Mouse (Mus musculus) embryonic facial prominence, embryonic 10.5 days (tissue): ENCODE data around the gene Tcta. TPM values are rescaled to one million over a fixed set of nuclear protein-coding genes. Genes with fewer than 3 reads are reported as not detected.
A peak's percentile ranks its signal among the peaks of the same experiment; 100 is the strongest.

ENCODE experiments used
- DNase-seq: peaks from one replicate; pipeline ENCODE4 v3.0.0-alpha.2; 2017; ENCODE audit warnings: low spot score
- H3K27ac ChIP-seq: fragments of 300-500 bp; sonication (generic); replicated peaks from 2 replicates; pipeline ENCODE4 v1.5.1; 2016; ENCODE audit warnings: mild to moderate bottlenecking
- H3K27me3 ChIP-seq: fragments of 300-500 bp; sonication (generic); replicated peaks from 2 replicates; pipeline ENCODE4 v1.6.1; 2016; ENCODE audit warnings: low read depth, mild to moderate bottlenecking; ENCODE audit not compliant: poor library complexity, severe bottlenecking
- H3K36me3 ChIP-seq: fragments of 300-500 bp; sonication (generic); replicated peaks from 2 replicates; pipeline ENCODE4 v1.6.1; 2016; ENCODE audit warnings: mild to moderate bottlenecking, moderate library complexity
- H3K4me1 ChIP-seq: fragments of 300-500 bp; sonication (generic); 2 replicates; pipeline ENCODE4 v1.6.1; 2016
- H3K4me3 ChIP-seq: fragments of 300-500 bp; sonication (generic); 2 replicates; pipeline ENCODE4 v1.5.1; 2016; ENCODE audit warnings: mild to moderate bottlenecking, moderate library complexity
- H3K9me3 ChIP-seq: fragments of 300-500 bp; sonication (generic); 2 replicates; pipeline ENCODE4 v1.6.1; 2016; ENCODE audit warnings: mild to moderate bottlenecking
- WGBS: fragments of 180-500 bp; shearing (Covaris S2); methylation state at CpG from one replicate; pipeline ENCODE4 v1.1.7; 2016; 5-methylcytosine and 5-hydroxymethylcytosine counted together
- polyA plus RNA-seq: library from polyadenylated mRNA; unstranded; fragments of >200 nt; fragmentation: Nextera tagmentation; extraction: Ambion mirVana; gene quantifications from 2 replicates; pipeline ENCODE4 v1.2.1, GENCODE M21; 2016

Gene Tcta
- polyA plus RNA-seq, 1 experiment from 2014 or later: 14.7 TPM

- no peaks in the 10 kb centered on the region for H3K27me3 ChIP-seq
- peak; percentile 100 for DNase-seq
- WGBS: under 1% methylated on average over 71 of the region's 71 CpGs
- H3K36me3 ChIP-seq: 0 out of 2 replicates have a peak, but pooled peaks cover 4% of the 10 kb centered on the region
- H3K9me3 ChIP-seq: no peaks in the 10 kb centered on the region
- peaks cover 47% of the 10 kb centered on the region for H3K4me1 ChIP-seq
- H3K4me3 ChIP-seq: peak within 1 kb of the TSS; percentile 96
- H3K27ac ChIP-seq: peak within 1 kb of the TSS; percentile 95
These were observed 42.2 kb downstream of the Tcta start, which contains the start of gene Dag1 for GRCm38 (mm10) chr9:108263690-108264190. Dag1 (minus strand) TSS chr9:108263958.

GRCm38 (mm10) chr9:108263131-108263681, 42.8 kb downstream of the Tcta start:
- DNase-seq: no peak
- WGBS: under 1% methylated on average over 62 of the region's 62 CpGs

GRCm38 (mm10) chr9:108262494-108263049, 43.4 kb downstream of the Tcta start:
- Histone ChIP-seq H3K27ac (peak overlapping the region; percentile 95), H3K4me3 (peak overlapping the region; percentile 96), H3K36me3 (peaks cover 9% of the 10 kb centered on the region), H3K9me3 (no peaks in the 10 kb centered on the region), H3K4me1 (peaks cover 47% of the 10 kb centered on the region), H3K27me3 (no peaks in the 10 kb centered on the region)
- 47% methylated on average over 11 of the region's 11 CpGs for WGBS
- no peak for DNase-seq

More at GRCm38 (mm10) chr9:108263131-108263681, 42.8 kb downstream of the Tcta start:
- Histone ChIP-seq H3K4me1 (peaks cover 47% of the 10 kb centered on the region), H3K27ac (peak overlapping the region; percentile 95), H3K27me3 (no peaks in the 10 kb centered on the region), H3K9me3 (no peaks in the 10 kb centered on the region), H3K36me3 (0 out of 2 replicates have a peak, but pooled peaks cover 4% of the 10 kb centered on the region), H3K4me3 (peak overlapping the region; percentile 96)

GRCm38 (mm10) chr9:108261865-108262264, 44.1 kb downstream of the Tcta start:
- 78% methylated on average over 7 of the region's 7 CpGs for WGBS
- Histone ChIP-seq H3K27ac (no peak overlapping the region), H3K36me3 (peaks cover 10% of the 10 kb centered on the region), H3K4me3 (peak overlapping the region; percentile 96), H3K27me3 (no peaks in the 10 kb centered on the region), H3K4me1 (peaks cover 47% of the 10 kb centered on the region), H3K9me3 (no peaks in the 10 kb centered on the region)
- no peak for DNase-seq

GRCm38 (mm10) chr9:108260526-108260925, 45.4 kb downstream of the Tcta start:
- WGBS: 84% methylated on average over 4 of the region's 4 CpGs
- peaks cover 10% of the 10 kb centered on the region for H3K36me3 ChIP-seq
- H3K27me3 ChIP-seq: no peaks in the 10 kb centered on the region
- no peak overlapping the region for H3K4me3 ChIP-seq
- no peaks in the 10 kb centered on the region for H3K9me3 ChIP-seq
- H3K27ac ChIP-seq: no peak overlapping the region
- H3K4me1 ChIP-seq: peaks cover 40% of the 10 kb centered on the region
- no peak for DNase-seq

Other genes starting within 250 kb of the Tcta start
- gene Mst1, start 225.7 kb downstream of the Tcta start, polyA plus RNA-seq: 0.43 and 0.69 TPM in 2 replicates
- 32.7 and 34.1 TPM in 2 replicates for gene Rnf123, start 222.8 kb downstream of the Tcta start, polyA plus RNA-seq
- gene Apeh, start 211.6 kb downstream of the Tcta start, polyA plus RNA-seq: 68.3 and 72.8 TPM in 2 replicates
- 1.4 and 1.7 TPM in 2 replicates for gene Bsn, start 115.8 kb downstream of the Tcta start, polyA plus RNA-seq
- gene Dag1, start 42.2 kb downstream of the Tcta start, polyA plus RNA-seq: 70.1 and 73.9 TPM in 2 replicates
- 38.3 and 39.3 TPM in 2 replicates for gene Nicn1, start 15.7 kb downstream of the Tcta start, polyA plus RNA-seq
- 35.9 and 40.8 TPM in 2 replicates for gene Amt, start 9.3 kb downstream of the Tcta start, polyA plus RNA-seq
- gene Rhoa, start within 50 bp of the Tcta start, polyA plus RNA-seq: 240 and 243 TPM in 2 replicates
- gene Gpx1, start 32.7 kb upstream of the Tcta start, polyA plus RNA-seq: 810 and 843 TPM in 2 replicates
- 127 and 133 TPM in 2 replicates for gene Usp4, start 41.7 kb upstream of the Tcta start, polyA plus RNA-seq
- gene 1700102P08Rik, start 86.6 kb upstream of the Tcta start, polyA plus RNA-seq: 0.67 and 1.0 TPM in 2 replicates
- gene Ccdc36, start 122.3 kb upstream of the Tcta start, polyA plus RNA-seq: 0.93 and 1.1 TPM in 2 replicates
- gene BC048562, start 130.3 kb upstream of the Tcta start, polyA plus RNA-seq: not detected in 2 replicates
- 56.6 and 57.5 TPM in 2 replicates for gene Ccdc71, start 154.4 kb upstream of the Tcta start, polyA plus RNA-seq
- 21.6 and 24.2 TPM in 2 replicates for gene Klhdc8b, start 155.4 kb upstream of the Tcta start, polyA plus RNA-seq
- 33.2 and 33.5 TPM in 2 replicates for gene Lamb2, start 173.6 kb upstream of the Tcta start, polyA plus RNA-seq
- 84.7 and 93.7 TPM in 2 replicates for gene Usp19, start 184.4 kb upstream of the Tcta start, polyA plus RNA-seq
- gene Qars, start 201.5 kb upstream of the Tcta start, polyA plus RNA-seq: 118 and 119 TPM in 2 replicates
- gene Qrich1, start 210.6 kb upstream of the Tcta start, polyA plus RNA-seq: 167 and 168 TPM in 2 replicates